Mouse (Mus musculus): ENCODE data around the gene Wbp4.

The Wbp4 gene

DNA sequence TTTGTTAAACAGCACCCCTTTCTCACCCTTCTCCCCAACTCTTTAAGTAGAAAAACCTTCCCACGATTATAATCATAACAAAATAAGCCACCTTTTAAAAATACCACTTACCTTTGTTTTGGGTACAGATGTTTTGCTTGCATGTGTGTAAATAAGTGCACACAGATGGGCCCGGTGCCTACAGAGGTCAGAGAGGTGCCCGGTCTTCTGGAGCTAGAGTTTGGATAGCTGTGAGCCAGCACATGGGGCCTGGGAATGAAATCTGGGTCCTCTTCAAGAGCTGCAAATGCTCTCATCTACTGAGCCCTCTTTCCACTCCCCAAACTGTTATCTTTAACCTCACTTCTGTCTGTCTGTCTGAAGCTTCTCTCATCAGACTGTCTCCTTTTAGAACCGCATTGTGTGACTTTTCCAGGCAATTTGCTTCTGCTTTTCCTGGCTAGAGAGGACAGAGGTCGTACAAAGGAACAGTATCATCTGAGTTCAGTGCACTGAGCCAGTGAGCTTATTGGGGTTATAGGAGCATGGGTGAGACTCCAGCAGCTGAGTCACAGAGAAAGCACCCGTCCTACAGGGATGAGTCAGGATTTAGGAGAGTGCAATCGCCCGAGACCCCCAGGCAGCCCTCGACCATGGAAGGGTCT is 27.5 kb upstream of the Wbp4 start:
- DNase-seq (ENCODE audit: extremely low read depth, low read depth): no peak

DNA sequence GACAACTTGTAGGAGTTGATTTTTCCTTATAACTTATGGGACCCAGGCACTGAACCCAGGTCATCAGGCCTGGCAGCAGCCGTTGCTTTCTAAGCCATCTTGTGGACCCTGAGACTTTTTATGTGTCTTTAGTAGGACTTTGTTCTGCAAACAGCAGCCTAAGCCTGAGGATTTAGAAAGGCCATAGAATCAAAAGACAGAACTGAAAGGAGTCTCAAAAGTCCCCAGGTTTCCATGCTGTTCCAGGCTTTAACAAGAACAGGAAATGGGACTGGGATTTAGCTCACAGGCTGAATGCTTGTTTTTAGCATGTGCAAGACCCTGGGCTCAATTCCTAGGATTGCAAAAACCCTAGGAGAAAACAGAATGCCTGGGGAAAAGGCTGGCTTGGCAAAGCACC is 26.5 kb upstream of the Wbp4 start:
- DNase-seq (ENCODE audit: extremely low read depth, low read depth): no peak

DNA sequence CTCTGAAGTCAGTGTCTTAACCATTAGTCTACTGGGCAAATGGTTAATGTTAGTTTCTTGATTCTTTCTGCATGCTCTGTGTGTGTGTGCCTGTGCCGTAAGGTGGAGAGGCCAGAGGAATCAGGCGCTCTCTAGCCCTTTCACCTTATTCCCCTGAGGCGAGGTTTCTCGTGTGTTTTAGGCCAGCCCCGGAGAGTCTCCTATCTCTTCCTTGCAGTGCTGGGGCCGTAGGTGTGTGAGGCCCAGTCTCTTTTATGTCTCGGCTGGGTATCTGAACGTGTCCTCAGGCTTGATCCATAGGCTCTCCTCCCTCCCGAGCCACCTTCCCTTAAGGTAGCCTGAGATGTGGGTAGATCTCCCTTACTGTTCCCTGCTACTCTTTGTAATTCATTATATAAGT is 24.9 kb upstream of the Wbp4 start:
- DNase-seq (ENCODE audit: extremely low read depth, low read depth): no peak

DNA sequence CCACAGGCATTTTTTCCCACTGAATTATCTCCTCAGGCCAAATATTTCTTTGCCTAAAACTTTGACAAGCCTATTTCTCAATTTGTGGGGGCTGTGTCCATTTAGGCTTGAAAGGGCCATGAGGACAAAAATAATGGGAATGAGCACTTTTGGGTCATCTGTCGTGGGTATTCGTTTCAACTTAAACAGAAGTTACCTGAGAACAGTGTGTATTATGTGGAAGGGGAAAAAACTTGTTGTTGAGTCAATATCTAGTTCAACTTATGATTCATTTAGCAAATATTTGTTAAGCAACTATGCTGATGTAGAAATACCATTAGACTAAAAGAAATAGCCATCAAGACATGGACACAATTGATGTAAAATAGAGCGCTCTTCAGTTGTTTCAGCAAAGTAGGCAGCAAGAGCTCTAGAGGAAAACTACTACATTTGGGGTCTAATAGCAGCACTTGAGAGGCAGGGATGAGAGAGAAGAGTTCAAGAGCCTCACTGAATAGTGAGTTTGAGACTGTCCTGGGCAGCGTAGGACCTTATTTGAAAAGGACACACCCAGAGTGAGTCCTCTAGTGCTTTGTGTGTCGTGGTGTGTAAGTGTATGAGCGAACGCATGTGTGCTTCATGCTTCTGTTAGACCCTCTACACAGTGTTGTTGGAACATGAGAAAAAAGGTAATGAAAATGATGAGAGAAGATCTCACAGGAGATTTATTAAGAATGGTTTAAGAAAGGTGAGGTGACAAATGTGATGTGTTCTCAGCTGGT is 23.1 kb upstream of the Wbp4 start:
- DNase-seq (ENCODE audit: extremely low read depth, low read depth): no peak

DNA sequence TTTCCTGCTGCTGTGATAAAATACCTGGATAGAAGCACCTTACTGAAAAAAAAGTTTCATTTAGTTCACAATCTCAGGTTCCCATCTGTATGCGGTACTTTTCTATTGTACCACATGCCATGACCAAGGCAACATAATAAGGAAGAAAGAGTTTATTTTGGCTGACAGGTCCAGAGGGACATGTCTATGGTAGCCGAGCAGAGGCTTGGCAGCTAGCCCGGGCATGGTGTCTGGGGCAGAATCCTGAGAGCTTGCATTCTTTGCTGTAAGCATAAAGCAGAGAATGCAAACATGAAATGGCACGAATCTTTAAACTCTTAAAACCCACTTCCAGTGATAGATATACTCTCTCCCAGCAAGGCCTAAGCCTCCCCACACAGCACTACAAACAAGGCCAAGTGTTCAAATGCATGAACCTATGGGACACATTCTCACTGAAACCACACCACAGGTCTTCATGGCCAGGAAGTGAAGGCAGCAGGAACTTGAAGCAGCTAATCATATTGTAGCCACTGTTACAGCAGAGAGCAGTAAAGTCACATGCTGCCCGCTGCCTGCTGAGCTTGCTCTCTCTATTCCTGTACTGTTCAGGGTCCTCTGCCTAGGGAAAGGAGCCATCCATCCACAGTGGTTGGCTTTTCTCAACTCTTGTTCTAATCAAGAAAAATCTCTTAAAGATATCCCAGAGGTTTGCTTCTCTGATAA is 22.2 kb upstream of the Wbp4 start:
- DNase-seq (ENCODE audit: extremely low read depth, low read depth): no peak

DNA sequence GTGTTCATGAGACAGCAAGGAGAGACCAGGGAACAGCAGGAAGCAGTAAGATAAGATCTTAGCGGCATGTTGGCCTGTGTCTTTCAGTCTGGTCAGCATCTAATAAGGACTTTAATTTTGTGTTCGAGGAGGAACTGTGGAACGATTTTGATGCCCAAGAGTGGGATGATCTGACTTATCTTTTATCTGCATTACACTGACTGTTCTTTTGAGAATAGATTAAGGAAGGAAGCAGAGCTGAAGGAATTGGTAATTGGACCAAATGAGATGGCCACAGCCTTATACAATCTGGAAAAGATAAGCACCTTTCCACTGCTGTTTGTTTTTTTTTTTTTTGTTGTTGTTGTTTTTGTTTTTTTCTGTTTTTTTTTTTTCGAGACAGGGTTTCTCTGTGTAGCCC is 19.4 kb upstream of the Wbp4 start:
- no peak for DNase-seq (ENCODE audit: extremely low read depth, low read depth)

DNA sequence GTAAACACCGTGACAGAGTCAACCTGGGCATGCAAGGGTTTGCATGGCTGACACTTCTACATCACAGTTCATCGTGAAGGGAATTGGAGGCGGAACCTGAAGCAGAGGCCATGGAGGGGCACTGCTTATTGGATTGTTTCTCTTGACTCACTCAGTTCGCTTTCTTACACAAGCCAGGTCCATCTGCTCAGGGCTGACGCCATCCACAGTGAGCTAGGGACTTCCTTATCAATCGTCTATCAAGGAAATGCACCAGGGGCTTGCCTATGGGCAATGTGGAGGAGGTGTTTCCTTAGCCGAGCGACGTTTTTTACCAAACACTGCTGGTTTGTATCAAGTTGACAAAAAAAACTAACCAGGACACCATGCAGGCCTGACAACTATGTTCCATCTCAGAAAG is 18.0 kb upstream of the Wbp4 start:
- DNase-seq (ENCODE audit: extremely low read depth, low read depth): no peak

DNA sequence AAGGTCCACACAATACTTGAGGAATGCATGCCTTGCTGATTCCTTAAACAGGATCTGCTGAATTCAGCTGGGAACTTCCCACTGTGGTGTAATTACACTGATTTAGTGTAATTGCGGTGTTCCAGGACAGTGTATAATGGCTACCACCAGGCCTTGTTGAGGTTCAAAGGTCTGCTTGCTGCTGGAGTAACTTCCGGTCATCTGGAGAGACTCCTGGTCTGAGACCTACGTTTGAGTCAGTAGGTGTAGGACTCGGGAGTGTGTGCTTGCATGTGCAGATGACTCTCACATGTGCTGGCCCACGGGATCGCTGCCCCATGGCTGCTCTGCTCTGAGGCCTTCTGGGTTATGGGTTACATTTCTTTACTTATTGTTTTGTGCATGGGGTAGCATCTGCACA is 13.0 kb upstream of the Wbp4 start:
- DNase-seq (ENCODE audit: extremely low read depth, low read depth): no peak

DNA sequence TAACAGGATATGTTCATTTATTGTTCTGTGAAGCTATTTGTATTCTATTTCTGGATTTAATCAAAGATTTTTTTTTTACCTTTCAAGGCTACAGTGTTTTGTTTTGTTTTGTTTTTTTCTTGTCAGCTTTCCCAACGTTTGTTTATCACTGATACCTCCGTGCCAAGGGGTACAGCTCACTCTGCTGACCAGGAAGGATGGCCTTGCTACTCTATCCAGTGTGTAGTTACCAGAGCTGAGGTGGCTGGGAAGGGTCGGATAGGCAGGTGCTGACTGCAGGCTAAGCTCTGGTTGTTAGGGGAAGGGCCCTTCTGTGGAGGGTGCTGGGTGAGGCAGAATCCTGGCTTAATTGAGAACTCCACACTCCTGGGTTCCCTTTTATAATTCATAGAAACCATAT is 8.9 kb upstream of the Wbp4 start:
- DNase-seq (ENCODE audit: extremely low read depth, low read depth): no peak

DNA sequence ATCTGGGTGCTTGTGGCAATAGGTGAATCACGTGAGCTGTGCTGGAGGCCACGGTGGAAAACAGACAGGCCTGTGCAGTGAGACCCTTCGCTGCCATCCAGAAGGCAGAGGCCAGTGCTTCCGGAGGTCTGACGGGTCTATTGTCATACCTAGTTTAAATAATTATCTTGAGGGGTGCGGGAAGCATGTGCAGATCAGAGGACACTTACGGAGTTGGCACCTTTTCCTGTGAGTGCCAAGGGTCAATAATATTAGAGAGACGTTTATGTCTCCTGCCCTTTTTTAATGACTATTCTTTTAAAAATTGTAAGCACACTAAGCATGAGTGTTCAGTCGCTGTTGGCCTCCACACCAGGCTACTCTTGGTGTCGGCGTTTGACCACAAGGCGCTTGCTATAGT is 7.8 kb upstream of the Wbp4 start:
- no peak for DNase-seq (ENCODE audit: extremely low read depth, low read depth)

DNA sequence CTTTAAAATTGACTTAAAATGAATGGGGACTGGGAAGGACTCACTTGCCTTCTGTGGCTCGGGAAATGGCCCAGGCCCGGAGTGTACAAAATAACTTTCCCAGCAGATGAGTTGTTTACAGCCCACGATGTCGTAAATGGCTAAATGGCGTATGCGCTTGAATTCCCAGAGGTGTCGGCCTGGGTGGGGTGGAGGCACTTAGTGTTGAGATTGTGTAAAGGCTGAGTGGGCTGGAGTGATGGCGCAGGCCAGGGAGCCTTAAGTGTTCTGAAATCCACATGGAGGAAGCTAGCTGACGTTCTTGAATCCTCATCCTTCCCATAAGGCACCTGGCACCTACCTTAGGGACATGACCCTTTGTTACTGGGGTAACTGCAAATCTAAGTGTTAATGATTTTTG is 7.2 kb upstream of the Wbp4 start:
- no peak for DNase-seq (ENCODE audit: extremely low read depth, low read depth)

DNA sequence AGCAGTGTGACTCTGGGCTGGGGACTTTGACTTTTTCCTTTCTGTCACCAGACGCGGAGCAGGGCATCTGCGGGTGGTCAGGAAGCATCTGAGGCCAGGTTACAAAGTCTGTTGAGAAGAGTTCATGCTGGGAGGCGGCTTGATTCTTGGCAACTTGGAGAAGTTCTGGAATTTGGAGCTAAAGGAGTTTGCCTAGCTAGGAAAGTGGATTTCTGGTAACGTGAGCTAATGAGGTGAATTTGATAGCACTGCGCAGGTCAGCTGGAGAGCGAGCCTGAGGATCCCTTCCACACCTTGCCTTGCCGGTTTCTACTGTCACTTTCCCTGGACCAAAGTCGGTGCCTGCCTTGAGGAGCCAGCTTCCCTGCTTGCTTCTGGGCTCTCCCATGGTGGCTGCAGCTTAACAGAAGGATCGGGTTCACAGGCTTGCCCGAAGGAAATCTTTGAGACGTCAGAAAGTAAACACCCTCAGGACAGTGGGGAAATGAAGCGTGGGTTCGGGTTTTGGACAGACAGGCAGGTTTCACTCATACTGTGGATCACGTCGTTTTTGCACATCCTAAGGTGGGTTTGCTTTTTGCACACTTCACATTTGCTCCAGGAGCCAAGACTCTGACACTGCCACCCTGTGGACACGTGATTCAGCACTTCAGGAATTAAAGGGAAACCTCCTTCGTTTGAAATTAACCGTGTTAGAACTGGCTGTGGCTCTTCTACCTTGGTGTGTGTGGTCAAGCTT is 5.8 kb upstream of the Wbp4 start:
- no peak for DNase-seq (ENCODE audit: extremely low read depth, low read depth)

DNA sequence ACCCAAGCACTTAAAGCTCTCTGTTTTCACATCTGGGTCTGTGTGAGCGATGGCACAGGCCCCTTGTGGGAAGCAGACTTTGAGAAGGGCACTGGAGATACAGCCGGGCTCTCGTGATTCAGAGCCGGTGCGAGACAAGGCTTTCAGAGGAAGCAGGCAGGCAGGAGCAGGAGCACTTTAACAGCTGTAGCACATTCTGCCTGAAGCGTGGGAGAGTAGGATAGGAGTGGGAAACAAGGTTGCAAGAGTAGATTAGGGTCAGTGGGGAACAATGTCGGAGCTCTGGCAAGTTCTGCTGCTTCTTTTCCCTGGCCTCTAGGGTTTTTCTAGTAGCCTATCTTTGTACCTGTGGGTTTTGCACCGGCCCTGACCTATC is 5.3 kb upstream of the Wbp4 start:
- no peak for DNase-seq (ENCODE audit: extremely low read depth, low read depth)

DNA sequence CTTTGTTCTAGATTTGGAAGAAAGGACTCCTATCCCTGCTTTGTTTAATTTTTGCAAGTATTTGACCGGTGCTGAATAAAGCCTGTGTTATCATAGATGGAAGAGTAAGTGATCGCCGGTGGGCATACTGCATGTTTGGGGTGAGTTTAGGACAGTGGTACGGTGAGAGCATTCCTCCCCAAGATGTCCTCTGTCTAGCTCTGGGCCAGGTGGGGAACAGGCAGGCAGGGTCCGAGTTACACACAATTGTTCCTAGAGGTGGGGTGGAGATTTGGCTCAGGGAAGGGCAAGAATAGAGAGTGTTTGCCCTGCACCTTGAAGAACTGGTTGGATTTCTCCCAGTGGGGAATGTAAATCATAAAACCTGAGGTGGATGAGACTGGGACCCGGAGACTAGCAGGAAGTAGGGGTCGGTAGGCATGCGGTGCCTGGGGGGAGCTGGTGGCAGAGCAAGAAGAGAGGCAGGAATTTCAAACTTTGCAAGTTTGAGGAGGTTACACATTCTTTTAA is 2.3 kb upstream of the Wbp4 start:
- no peak for DNase-seq (ENCODE audit: extremely low read depth, low read depth)

DNA sequence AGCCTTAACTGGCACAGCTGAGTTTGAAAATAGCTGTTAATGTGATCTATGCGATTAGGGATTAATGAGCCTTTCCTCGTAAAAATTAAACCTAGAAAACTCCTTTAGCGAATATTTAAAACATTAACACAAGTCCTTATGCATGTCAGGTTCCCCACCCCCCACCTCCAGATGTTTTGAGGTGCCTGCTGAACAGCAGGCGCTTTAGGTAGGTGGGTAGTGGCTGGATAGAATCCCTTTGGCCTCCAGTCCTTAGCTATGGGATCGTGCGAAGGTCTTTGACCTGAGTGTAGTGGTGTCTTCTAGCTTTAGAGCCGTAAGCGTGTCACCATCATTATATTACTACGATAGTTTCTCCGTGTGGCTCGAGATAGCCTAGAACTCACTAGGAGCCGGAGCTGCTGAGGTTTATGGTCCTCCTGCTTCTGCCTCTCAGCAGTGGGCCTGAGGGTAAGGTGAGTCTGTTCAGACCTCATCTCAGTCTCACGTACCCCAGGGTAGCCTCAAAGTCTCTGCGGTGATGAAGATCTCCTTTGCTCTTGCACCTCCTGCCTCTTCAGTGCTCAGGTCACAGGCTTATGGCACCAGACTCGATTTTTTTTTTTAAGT is 1.5 kb upstream of the Wbp4 start:
- DNase-seq (ENCODE audit: extremely low read depth, low read depth): no peak

DNA sequence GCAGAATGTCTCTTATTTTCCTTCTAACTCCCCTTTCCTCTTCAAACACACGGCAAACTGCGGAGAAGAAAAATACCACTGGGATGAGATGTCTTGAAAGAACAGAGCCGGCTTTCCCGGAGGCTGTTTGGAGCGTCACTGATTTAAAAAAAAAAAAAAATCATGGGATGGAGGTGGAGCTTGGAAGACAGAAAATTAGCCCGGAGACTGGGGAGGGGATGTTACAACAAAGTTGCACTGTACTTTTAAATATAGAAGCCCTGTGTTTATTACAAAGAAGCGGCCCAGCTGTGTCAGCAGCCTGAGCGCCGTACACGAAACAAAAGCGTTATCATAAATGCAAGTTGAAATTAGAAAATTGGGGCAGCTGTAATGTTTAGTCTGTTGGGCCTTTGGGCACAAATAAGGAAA is 936 bp upstream of the Wbp4 start:
- no peak for DNase-seq (ENCODE audit: extremely low read depth, low read depth)

DNA sequence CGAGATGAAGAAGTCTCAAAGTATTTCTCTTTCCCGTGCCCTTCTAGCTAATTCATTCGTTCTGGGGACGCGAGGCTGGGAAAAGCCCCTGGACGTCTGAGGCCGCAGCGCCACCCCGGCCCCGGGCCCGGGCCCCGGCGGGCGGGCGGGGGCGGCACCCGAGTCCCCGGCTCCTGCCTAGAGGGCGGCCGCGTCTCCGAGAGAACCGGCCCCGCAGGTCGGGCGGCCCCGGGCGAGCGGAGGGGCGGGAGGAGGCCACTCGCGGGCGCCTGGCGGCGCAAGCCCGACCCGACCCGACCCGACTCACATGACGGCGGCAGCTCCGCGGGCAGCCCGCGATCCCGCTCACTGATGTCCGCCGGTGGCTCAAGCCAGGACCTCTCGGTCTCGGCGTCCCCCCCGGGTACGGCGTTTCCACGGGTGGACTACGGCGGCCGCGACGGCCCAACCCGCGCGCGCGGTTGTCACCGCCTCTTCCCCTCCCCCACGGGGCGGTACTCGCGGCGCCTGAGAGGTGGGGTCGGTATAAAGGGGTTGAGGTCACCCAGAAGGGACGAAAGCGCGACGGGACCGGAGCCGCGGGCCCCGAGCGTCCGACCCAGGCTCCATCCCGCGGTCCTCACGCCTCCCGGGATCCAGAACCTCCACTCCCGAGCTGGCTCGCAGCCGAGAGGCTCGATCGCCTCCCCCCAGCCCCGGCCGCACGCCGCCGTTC is 539 bp downstream of the Wbp4 start, which contains the start of gene Elf1:
Gene Elf1, plus strand, starts transcription at position 571 of the 715 bp plus-strand sequence.
- DNase-seq (ENCODE audit: extremely low read depth, low read depth): no peak

DNA sequence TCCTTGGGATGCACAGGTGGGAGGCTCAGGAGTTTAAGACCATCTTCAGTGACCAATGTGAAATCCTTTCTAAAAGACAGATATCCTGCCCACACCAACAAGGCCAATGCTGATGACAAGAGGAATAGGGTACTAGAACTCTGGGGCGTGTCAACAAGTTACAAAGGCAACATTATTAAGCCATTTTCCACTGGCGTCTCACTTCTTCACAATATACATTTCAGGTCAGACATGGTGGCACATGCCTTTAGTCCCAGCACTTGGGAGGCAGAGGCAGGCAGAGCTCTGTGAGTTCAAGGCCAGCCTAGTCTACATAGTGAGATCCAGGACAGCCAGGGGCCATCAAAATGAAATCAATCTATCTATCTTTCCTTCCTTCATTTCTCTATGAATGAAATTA is 7.9 kb downstream of the Wbp4 start:
- DNase-seq (ENCODE audit: extremely low read depth, low read depth): no peak

DNA sequence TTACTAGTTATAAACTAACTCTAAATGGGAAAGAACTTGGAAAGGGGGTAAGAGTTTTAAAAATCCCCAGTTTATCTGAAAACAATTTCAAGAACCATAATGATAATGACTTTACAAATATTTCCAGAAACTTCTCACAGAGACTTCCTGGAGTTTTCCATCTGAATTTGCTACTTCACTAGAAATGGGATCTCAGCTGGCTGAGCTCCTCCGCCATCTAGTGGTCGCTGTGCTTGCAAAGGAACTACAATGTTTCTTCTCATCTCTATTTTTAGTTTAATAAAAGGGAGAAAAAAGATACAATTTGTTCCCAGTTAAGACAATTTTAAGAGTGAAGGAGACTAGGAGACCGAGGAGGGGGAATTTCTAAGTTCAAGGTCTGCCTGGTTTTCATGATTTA is 13.7 kb downstream of the Wbp4 start:
- DNase-seq (ENCODE audit: extremely low read depth, low read depth): no peak

DNA sequence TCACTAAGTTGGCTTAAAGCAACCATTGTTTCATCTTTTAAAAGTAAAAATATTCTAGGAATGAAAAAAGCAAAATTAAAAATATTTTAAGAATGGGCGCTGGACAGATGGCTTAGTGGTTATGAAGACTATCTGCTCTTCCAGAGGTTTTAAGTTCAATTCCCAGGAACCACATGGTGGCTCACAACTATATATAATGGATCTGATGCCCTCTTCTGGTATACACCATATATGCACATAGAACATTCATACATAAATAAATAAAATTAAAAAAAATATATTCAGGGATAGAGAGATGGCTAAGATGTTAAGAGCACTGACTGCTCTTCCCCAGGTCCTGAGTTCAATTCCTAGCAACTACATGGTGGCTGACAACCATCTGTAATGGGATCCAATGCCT is 15.7 kb downstream of the Wbp4 start:
- DNase-seq (ENCODE audit: extremely low read depth, low read depth): no peak

DNA sequence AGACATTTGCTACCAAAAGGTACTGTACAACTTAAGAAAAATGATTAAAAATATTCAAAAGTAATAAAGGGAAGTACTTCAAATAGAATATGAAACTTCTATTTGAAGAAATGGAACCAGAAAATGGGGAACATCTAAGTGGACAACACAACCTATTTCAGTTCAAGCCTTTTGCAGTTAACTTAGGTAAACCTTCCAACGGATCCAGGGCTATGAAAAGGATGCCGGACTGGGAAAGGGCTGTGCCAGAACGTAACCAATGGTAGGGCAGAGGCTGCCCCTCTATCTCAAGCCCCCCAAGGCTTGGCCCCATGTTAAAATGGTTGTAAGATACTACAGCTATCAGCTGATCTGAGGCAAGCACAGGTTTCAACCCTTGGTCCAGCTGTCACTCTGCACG is 20.3 kb downstream of the Wbp4 start:
- no peak for DNase-seq (ENCODE audit: extremely low read depth, low read depth)

All from MEL-GATA-1-ER (cell line).